Mouse (Mus musculus): Measurements from ENCODE around the gene Mrm3. TPM values are rescaled to one million over a fixed set of nuclear protein-coding genes. Genes with fewer than 3 reads are reported as not detected.

Gene Mrm3
- total RNA-seq (2014; rRNA removed) (13.6 and 15.3 TPM in 2 replicates), polyA plus RNA-seq (2015; fragmentation: Nextera tagmentation; extraction: Ambion mirVana) (23.6 and 26.0 TPM in 2 replicates)

- Histone ChIP-seq H3K4me1 (ENCODE audit: insufficient read depth, low read length) (peaks cover 5% of the 10 kb centered on the region; the same call in 1 of the 2 replicates), H3K9me3 (ENCODE audit: low read length) (no peaks in the 10 kb centered on the region), H3K9ac (replicated peaks; ENCODE audit: low read length, poor library complexity, severe bottlenecking) (peak within 1 kb of the TSS; percentile 90), H3K27ac (ENCODE audit: low read depth, low read length) (peak within 1 kb of the TSS; percentile 92), H3K27me3 (ENCODE audit: insufficient read depth, low read length) (no peaks in the 10 kb centered on the region), H3K4me2 (ENCODE audit: low read depth, low read length, poor library complexity, severe bottlenecking) (peak within 1 kb of the TSS; percentile 79), H3K4me3 (ENCODE audit: low read depth, low read length) (peak within 1 kb of the TSS; percentile 86), H3K36me3 (ENCODE audit: insufficient read depth, low read length) (peaks cover 12% of the 10 kb centered on the region; the same call in 1 of the 2 replicates)
- peak; percentile 87 for ATAC-seq (ENCODE audit: low FRiP score)
- no peak for TF ChIP-seq CTCF (IDR thresholded peaks at IDR 0.05)
- under 1% methylated on average over 56 of the region's 61 CpGs for WGBS
- peak; percentile 95 for DNase-seq (ENCODE audit: low spot score)
Observed at GRCm38 (mm10) chr11:76242901-76243810, at the start of gene Mrm3, which contains the start of gene Glod4. Gene Mrm3, plus strand, starts transcription at chr11:76243715. Gene Glod4, minus strand, starts transcription at chr11:76243725.

- ATAC-seq (ENCODE audit: low FRiP score) = no peak
Observed at GRCm38 (mm10) chr11:76196275-76196976, 47.1 kb upstream of the Mrm3 start.

DNA sequence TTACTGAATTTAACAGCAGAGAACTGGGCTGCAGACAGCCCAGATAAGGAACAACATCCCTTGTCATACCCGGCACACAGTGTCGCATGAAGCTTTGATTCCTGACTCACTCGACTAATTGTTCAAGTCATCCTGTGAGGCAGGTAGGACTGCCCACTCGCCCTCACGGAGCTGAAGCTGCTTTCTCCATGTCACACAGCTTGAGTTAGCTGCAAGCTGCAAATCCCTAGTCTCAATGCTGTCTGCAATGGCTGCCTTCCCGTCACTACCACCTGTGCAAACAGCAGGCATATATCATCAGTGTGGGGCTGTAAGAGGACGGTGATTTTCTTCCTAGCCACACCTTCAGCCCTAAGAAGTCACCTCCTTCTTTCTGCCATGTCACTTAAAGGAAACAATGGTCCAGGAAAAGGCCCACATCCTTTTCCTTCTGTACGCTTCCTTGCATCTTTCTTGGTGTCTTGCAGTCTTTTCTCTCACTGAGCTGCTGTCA, 46.5 kb upstream of the Mrm3 start:
- Histone ChIP-seq H3K4me1 (ENCODE audit: insufficient read depth, low read length) (no peaks in the 10 kb centered on the region), H3K4me2 (ENCODE audit: low read depth, low read length, poor library complexity, severe bottlenecking) (no peak overlapping the region), H3K36me3 (ENCODE audit: insufficient read depth, low read length) (no peaks in the 10 kb centered on the region), H3K9ac (replicated peaks; ENCODE audit: low read length, poor library complexity, severe bottlenecking) (no peak overlapping the region), H3K9me3 (ENCODE audit: low read length) (no peaks in the 10 kb centered on the region), H3K4me3 (ENCODE audit: low read depth, low read length) (no peak overlapping the region), H3K27ac (ENCODE audit: low read depth, low read length) (no peak overlapping the region), H3K27me3 (ENCODE audit: insufficient read depth, low read length) (no peaks in the 10 kb centered on the region)
- no peak for DNase-seq (ENCODE audit: low spot score)
- WGBS = 51% methylated on average over 8 of the region's 8 CpGs
- no peak for TF ChIP-seq CTCF (IDR thresholded peaks at IDR 0.05)
- ATAC-seq (ENCODE audit: low FRiP score) = no peak

More at GRCm38 (mm10) chr11:76196275-76196976, 47.1 kb upstream of the Mrm3 start:
- H3K36me3 ChIP-seq (ENCODE audit: insufficient read depth, low read length) = no peaks in the 10 kb centered on the region
- no peak overlapping the region for H3K9ac ChIP-seq (replicated peaks; ENCODE audit: low read length, poor library complexity, severe bottlenecking)
- no peaks in the 10 kb centered on the region for H3K9me3 ChIP-seq (ENCODE audit: low read length)
- no peak overlapping the region for H3K4me3 ChIP-seq (ENCODE audit: low read depth, low read length)
- no peak overlapping the region for H3K27ac ChIP-seq (ENCODE audit: low read depth, low read length)
- no peaks in the 10 kb centered on the region for H3K27me3 ChIP-seq (ENCODE audit: insufficient read depth, low read length)
- H3K4me1 ChIP-seq (ENCODE audit: insufficient read depth, low read length) = no peaks in the 10 kb centered on the region
- no peak for TF ChIP-seq CTCF (IDR thresholded peaks at IDR 0.05)
- H3K4me2 ChIP-seq (ENCODE audit: low read depth, low read length, poor library complexity, severe bottlenecking) = no peak overlapping the region
- WGBS = 57% methylated on average over 8 of the region's 8 CpGs
- DNase-seq (ENCODE audit: low spot score) = no peak

- H3K9me3 ChIP-seq (ENCODE audit: low read length) = no peaks in the 10 kb centered on the region
- peak; percentile 98 for ATAC-seq (ENCODE audit: low FRiP score)
- H3K27me3 ChIP-seq (ENCODE audit: insufficient read depth, low read length) = no peaks in the 10 kb centered on the region
- peak; percentile 83 for DNase-seq (ENCODE audit: low spot score)
- no peaks in the 10 kb centered on the region; the same call in 1 of the 2 replicates for H3K4me1 ChIP-seq (ENCODE audit: insufficient read depth, low read length)
- H3K4me3 ChIP-seq (ENCODE audit: low read depth, low read length) = peak overlapping the region; percentile 94
- peak overlapping the region; percentile 88 for H3K9ac ChIP-seq (replicated peaks; ENCODE audit: low read length, poor library complexity, severe bottlenecking)
- H3K36me3 ChIP-seq (ENCODE audit: insufficient read depth, low read length) = peaks cover 17% of the 10 kb centered on the region
- H3K4me2 ChIP-seq (ENCODE audit: low read depth, low read length, poor library complexity, severe bottlenecking) = peak overlapping the region; percentile 79
- peak overlapping the region; percentile 79 for H3K27ac ChIP-seq (ENCODE audit: low read depth, low read length)
- under 1% methylated on average over 85 of the region's 90 CpGs for WGBS
- peak; percentile 21; the same call in 1 of the 2 replicates for TF ChIP-seq CTCF (IDR thresholded peaks at IDR 0.05)
Observed at GRCm38 (mm10) chr11:76201761-76202674, 41.5 kb upstream of the Mrm3 start.

DNA sequence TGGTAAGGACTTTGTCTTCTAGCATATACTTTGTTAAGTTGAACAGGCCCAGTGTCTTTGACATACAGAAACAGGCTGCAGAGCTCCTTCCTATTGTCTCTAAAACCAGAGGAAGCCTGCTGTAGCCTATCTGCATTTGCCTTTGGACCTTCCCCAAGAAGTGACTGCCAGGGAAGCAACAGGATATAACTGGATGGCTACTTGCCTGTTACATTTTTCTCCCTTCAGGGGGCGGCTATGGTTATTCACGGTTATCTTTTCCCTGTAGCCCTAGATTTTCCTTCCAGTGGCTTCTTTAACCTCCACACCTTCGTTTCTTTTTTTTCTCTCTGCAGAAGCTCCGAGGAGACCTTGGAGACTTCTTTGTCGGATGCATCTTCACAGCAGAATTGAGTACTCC, 36.7 kb upstream of the Mrm3 start:
- ATAC-seq (ENCODE audit: low FRiP score) (no peak), DNase-seq (ENCODE audit: low spot score) (no peak)
- Histone ChIP-seq H3K9ac (replicated peaks; ENCODE audit: low read length, poor library complexity, severe bottlenecking) (no peak overlapping the region), H3K36me3 (ENCODE audit: insufficient read depth, low read length) (peaks cover 42% of the 10 kb centered on the region), H3K4me1 (ENCODE audit: insufficient read depth, low read length) (no peaks in the 10 kb centered on the region; the same call in 1 of the 2 replicates), H3K27me3 (ENCODE audit: insufficient read depth, low read length) (no peaks in the 10 kb centered on the region), H3K27ac (ENCODE audit: low read depth, low read length) (no peak overlapping the region), H3K4me2 (ENCODE audit: low read depth, low read length, poor library complexity, severe bottlenecking) (no peak overlapping the region), H3K4me3 (ENCODE audit: low read depth, low read length) (no peak overlapping the region), H3K9me3 (ENCODE audit: low read length) (no peaks in the 10 kb centered on the region)
- no peak for TF ChIP-seq CTCF (IDR thresholded peaks at IDR 0.05)
- 86% methylated on average over 5 of the region's 5 CpGs for WGBS

Measured in midbrain, postnatal 0 days (tissue).